Mouse (Mus musculus): ENCODE measurements around the gene Hecw2. TPM values are rescaled to one million over a fixed set of nuclear protein-coding genes. Genes with fewer than 3 reads are reported as not detected.

The Hecw2 gene
- total RNA-seq, 2 experiments from 2014 or later: 22.2 to 26.5 TPM

- Histone ChIP-seq H3K4me3 (no peak overlapping the region), H3K27ac (no peak overlapping the region)
- no peak for DNase-seq (ENCODE audit: low spot score in 2 of 2)
- TF ChIP-seq CTCF (conservative IDR thresholded peaks at IDR 0.05): no peak
Observed at GRCm38 (mm10) chr1:54005860-54006386, 189.0 kb downstream of the Hecw2 start.

DNA sequence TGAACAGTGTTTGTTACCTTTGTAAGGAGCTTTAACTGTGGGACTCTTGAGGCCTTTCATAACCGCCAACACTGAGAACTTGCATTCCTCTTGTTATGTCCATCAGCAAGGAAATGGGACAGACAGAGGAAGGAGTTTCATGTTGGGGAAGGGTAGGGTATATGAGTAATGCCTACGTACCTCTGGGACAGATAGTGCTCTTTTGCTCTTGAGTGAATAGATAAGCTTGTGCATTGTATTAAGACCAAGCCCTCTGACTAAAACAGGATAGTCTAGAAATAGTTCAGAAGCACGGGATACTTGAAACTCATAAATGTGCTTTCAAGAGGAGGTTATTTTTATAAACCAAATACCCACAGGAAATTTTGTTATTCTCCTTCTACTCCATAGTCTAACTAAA, 191.7 kb downstream of the Hecw2 start:
- TF ChIP-seq CTCF (conservative IDR thresholded peaks at IDR 0.05): no peak

DNA sequence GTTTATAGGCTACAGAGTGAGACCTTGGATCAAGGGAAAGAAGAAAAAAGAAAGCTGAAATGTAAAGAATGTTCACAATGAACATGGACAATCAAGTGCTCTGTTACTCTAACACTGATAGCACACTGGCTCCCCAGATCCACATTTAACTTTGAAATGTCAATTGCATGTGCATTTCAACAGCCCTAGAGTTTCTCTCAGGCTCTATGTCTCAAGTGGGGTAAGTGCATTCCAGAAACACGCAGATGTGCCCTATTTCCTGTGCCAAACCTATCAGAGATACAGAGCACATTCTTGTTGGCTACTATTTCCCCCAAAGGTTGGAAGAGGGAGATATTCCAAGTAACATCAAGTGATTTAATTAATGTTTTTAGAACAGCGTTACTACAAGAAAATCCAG, 192.9 kb downstream of the Hecw2 start:
- DNase-seq (ENCODE audit: low spot score in 2 of 2): no peak
- Histone ChIP-seq H3K4me3 (no peak overlapping the region), H3K27ac (no peak overlapping the region)
- no peak for TF ChIP-seq CTCF (conservative IDR thresholded peaks at IDR 0.05)

More for the DNA sequence above, 191.7 kb downstream of the Hecw2 start:
- Histone ChIP-seq H3K27ac (no peak overlapping the region), H3K4me3 (no peak overlapping the region)
- DNase-seq (ENCODE audit: low spot score in 2 of 2): no peak

DNA sequence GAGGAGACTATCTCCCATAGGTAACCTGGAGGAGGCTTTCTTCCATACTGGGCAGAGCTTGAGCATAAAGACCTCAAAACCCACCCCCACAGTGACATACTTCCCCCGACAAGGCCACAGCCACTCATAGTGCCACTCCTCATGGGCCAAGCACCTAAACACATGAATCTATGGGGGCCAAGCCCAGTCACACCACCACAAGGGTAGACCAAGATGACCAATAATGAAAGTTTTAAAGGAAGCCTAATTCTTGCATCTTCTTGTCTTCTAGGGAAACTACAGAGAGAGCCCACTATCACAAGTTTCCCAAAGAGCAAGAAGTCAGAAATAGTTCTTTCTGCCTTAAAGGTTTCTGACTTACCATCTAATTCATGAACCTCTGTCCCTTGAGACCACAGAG, 197.7 kb downstream of the Hecw2 start:
- no peak overlapping the region for H3K4me3 ChIP-seq
- no peak for DNase-seq (ENCODE audit: low spot score in 2 of 2)
- H3K27ac ChIP-seq: no peak overlapping the region
- no peak for TF ChIP-seq CTCF (conservative IDR thresholded peaks at IDR 0.05)

GRCm38 (mm10) chr1:53986185-53986892, 208.6 kb downstream of the Hecw2 start:
- DNase-seq (ENCODE audit: low spot score in 2 of 2): no peak
- 0 out of 2 replicates have a peak, but pooled peaks have one; percentile 3 for TF ChIP-seq CTCF (conservative IDR thresholded peaks at IDR 0.05)
- Histone ChIP-seq H3K4me3 (no peak overlapping the region), H3K27ac (peak overlapping the region; percentile 56)

- no peak for TF ChIP-seq CTCF (conservative IDR thresholded peaks at IDR 0.05)
- H3K27ac ChIP-seq: no peak overlapping the region
- no peak overlapping the region for H3K4me3 ChIP-seq
- no peak for DNase-seq (ENCODE audit: low spot score in 2 of 2)
Observed at GRCm38 (mm10) chr1:53978514-53978831, 216.5 kb downstream of the Hecw2 start.

- TF ChIP-seq CTCF (conservative IDR thresholded peaks at IDR 0.05): no peak
- Histone ChIP-seq H3K4me3 (no peak overlapping the region), H3K27ac (no peak overlapping the region)
Observed at GRCm38 (mm10) chr1:53977806-53978513, 217.0 kb downstream of the Hecw2 start.

DNA sequence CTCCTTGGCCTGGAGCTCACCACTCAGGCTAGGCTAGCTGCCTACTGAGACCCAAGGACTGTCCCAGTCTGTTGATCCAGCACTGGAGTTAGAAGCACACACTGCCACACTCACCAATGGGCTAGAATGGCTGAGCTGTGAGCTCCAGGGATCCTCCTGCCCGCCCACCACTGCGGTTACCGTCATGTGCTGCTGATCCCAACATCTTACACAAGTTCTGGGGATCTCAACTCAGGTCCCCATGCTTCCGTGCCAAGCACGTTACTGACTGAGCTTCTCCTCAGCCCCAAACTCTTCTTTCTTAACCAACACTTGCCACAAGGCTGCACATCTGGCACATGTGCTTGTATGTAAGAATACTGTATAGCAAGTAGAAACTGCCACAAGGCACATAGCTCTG, 218.2 kb downstream of the Hecw2 start:
- TF ChIP-seq CTCF (conservative IDR thresholded peaks at IDR 0.05): no peak
- no peak for DNase-seq (ENCODE audit: low spot score in 2 of 2)
- H3K27ac ChIP-seq: no peak overlapping the region
- no peak overlapping the region for H3K4me3 ChIP-seq

More at GRCm38 (mm10) chr1:53977806-53978513, 217.0 kb downstream of the Hecw2 start:
- DNase-seq (ENCODE audit: low spot score in 2 of 2): no peak

DNA sequence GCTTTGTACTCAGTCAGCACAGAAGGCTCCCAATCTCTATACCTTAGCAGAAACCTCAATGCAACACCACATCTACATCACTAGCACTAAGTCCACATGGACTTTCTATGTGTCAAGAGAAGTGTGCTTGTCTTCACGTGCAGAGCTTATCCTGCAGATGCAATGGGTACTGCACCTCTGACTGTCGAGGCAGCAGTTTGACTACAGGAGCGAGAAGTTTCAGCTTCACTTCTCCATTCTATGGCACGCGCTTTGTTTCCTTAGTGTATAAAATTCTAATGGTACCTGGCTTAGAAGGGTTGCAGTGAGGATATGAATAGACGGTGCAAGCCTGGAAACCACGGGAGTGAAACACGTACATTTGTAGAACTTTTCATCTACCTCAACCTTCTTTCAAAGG, 218.9 kb downstream of the Hecw2 start:
- H3K4me3 ChIP-seq: no peak overlapping the region
- no peak overlapping the region for H3K27ac ChIP-seq
- no peak for TF ChIP-seq CTCF (conservative IDR thresholded peaks at IDR 0.05)
- no peak for DNase-seq (ENCODE audit: low spot score in 2 of 2)

GRCm38 (mm10) chr1:53974941-53975340, 220.0 kb downstream of the Hecw2 start:
- DNase-seq (ENCODE audit: low spot score in 2 of 2): no peak
- no peak for TF ChIP-seq CTCF (conservative IDR thresholded peaks at IDR 0.05)
- no peak overlapping the region for H3K4me3 ChIP-seq
- no peak overlapping the region for H3K27ac ChIP-seq

GRCm38 (mm10) chr1:53970326-53970977, 224.5 kb downstream of the Hecw2 start:
- DNase-seq (ENCODE audit: low spot score in 2 of 2): peak in 1 of 2 experiments; percentile 28
- no peak for TF ChIP-seq CTCF (conservative IDR thresholded peaks at IDR 0.05)
- no peak overlapping the region for H3K4me3 ChIP-seq
- no peak overlapping the region for H3K27ac ChIP-seq

- peak; percentile 35 to 43 for DNase-seq (ENCODE audit: low spot score in 2 of 2)
Observed at GRCm38 (mm10) chr1:53952395-53952794, 242.6 kb downstream of the Hecw2 start.

DNA sequence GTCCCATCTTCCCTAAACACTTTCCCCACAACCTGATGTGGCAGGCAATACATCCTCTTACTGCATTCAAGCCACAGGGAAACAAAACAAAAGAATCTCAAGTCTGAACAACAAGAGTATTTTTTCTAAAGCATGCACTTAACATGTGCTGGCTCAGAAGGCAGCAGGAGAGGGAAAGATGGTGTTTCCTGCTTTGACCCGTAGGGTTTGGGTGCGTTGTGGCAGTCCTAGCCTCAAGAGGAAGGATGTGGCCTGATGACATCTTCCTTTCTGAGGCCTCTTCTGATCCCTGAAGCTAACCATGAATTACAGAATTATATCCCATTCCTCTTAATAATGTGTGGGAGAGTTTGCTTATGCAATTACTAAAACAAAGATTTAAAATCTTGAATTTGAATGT, 249.2 kb downstream of the Hecw2 start:
- H3K27ac ChIP-seq: no peak overlapping the region
- H3K4me3 ChIP-seq: no peak overlapping the region
- TF ChIP-seq CTCF (conservative IDR thresholded peaks at IDR 0.05): no peak
- DNase-seq (ENCODE audit: low spot score in 2 of 2): no peak

More at GRCm38 (mm10) chr1:53952395-53952794, 242.6 kb downstream of the Hecw2 start:
- no peak overlapping the region for H3K27ac ChIP-seq
- H3K4me3 ChIP-seq: no peak overlapping the region
- no peak for TF ChIP-seq CTCF (conservative IDR thresholded peaks at IDR 0.05)
